Mouse (Mus musculus) neural tube, embryonic 11.5 days (tissue): Measurements from ENCODE around the gene Hlcs. TPM values are rescaled to one million over a fixed set of nuclear protein-coding genes. Genes with fewer than 3 reads are reported as not detected.

Experiments
- ATAC-seq: fragments of 200-750 bp; cut with Nextera tagmentation; 2 replicates; pipeline ENCODE4 v1.8.0; 2017; ENCODE audit warnings: moderate number of reproducible peaks, mild to moderate bottlenecking, moderate TSS enrichment, moderate library complexity; ENCODE audit not compliant: insufficient read depth, low FRiP score, low TSS enrichment
- DNase-seq: peaks from one replicate; pipeline ENCODE4 v3.0.0-alpha.2; 2015; ENCODE audit warnings: low spot score
- H3K27ac ChIP-seq: fragments of 300-500 bp; sonication (generic); 2 replicates; pipeline ENCODE4 v1.5.1; 2014; ENCODE audit warnings: low read depth, mild to moderate bottlenecking, low read length
- H3K27me3 ChIP-seq: fragments of 300-500 bp; sonication (generic); 2 replicates; pipeline ENCODE4 v1.6.1; 2014; ENCODE audit warnings: mild to moderate bottlenecking, low read length, mixed read lengths; ENCODE audit not compliant: control insufficient read depth, insufficient read depth
- H3K36me3 ChIP-seq: fragments of 300-500 bp; sonication (generic); 2 replicates; pipeline ENCODE4 v1.6.1; 2014; ENCODE audit warnings: mild to moderate bottlenecking, low read length, moderate library complexity, mixed read lengths; ENCODE audit not compliant: control insufficient read depth, insufficient read depth
- H3K4me1 ChIP-seq: fragments of 300-500 bp; sonication (generic); 2 replicates; pipeline ENCODE4 v1.6.1; 2014; ENCODE audit warnings: low read length, mixed read lengths; ENCODE audit not compliant: control insufficient read depth, insufficient read depth
- H3K4me2 ChIP-seq: fragments of 300-500 bp; sonication (generic); 2 replicates; pipeline ENCODE4 v1.6.1; 2014; ENCODE audit warnings: low read depth, mild to moderate bottlenecking, moderate library complexity
- H3K4me3 ChIP-seq: fragments of 300-500 bp; sonication (generic); 2 replicates; pipeline ENCODE4 v1.5.1; 2014; ENCODE audit warnings: low read depth, low read length
- H3K9ac ChIP-seq: fragments of 300-500 bp; sonication (generic); 2 replicates; pipeline ENCODE4 v1.6.1; 2014; ENCODE audit warnings: mild to moderate bottlenecking, low read length
- H3K9me3 ChIP-seq: fragments of 300-500 bp; sonication (generic); 2 replicates; pipeline ENCODE4 v1.6.1; 2016; ENCODE audit warnings: low read length; ENCODE audit not compliant: control insufficient read depth
- whole genome bisulfite sequencing: fragments of 180-500 bp; shearing (Covaris S2); extraction: QIAGEN DNeasy Blood & Tissue Kit; methylation state at CpG from one replicate; pipeline ENCODE4 v1.1.7; 2014; 5-methylcytosine and 5-hydroxymethylcytosine counted together
- polyA plus RNA-seq: library from polyadenylated mRNA; unstranded; fragments of >200 nt; fragmentation: Nextera tagmentation; extraction: Ambion mirVana; gene quantifications from 2 replicates; pipeline ENCODE4 v1.2.1, GENCODE M21; 2014

Hlcs gene
- polyA plus RNA-seq, 1 experiment from 2014 or later = 9.4 TPM

GRCm38 (mm10) chr16:94227328-94228018, 85.9 kb downstream of the Hlcs start:
- no peak overlapping the region for H3K9ac ChIP-seq
- 0 out of 2 replicates have a peak, but pooled peaks cover 2% of the 10 kb centered on the region for H3K4me1 ChIP-seq
- DNase-seq = peak; percentile 79
- no peaks in the 10 kb centered on the region for H3K36me3 ChIP-seq
- 12% methylated on average over 18 of the region's 18 CpGs for WGBS
- H3K27ac ChIP-seq = no peak overlapping the region
- peak; percentile 87 for ATAC-seq
- H3K4me3 ChIP-seq = no peak overlapping the region
- H3K4me2 ChIP-seq = no peak overlapping the region
- peaks cover 62% of the 10 kb centered on the region for H3K27me3 ChIP-seq
- H3K9me3 ChIP-seq = no peaks in the 10 kb centered on the region

- ATAC-seq (no peak), DNase-seq (no peak)
- H3K9ac ChIP-seq = no peak overlapping the region
- no peak overlapping the region for H3K27ac ChIP-seq
- WGBS = 88% methylated on average over 8 of the region's 8 CpGs
- H3K9me3 ChIP-seq = no peaks in the 10 kb centered on the region
- H3K36me3 ChIP-seq = no peaks in the 10 kb centered on the region
- peaks cover 39% of the 10 kb centered on the region for H3K27me3 ChIP-seq
- no peak overlapping the region for H3K4me2 ChIP-seq
- H3K4me1 ChIP-seq = 0 out of 2 replicates have a peak, but pooled peaks cover 2% of the 10 kb centered on the region
- no peak overlapping the region for H3K4me3 ChIP-seq
Measured at GRCm38 (mm10) chr16:94223363-94223720, 90.0 kb downstream of the Hlcs start.

- H3K9ac ChIP-seq = no peak overlapping the region
- peaks cover 39% of the 10 kb centered on the region for H3K27me3 ChIP-seq
- DNase-seq (no peak), ATAC-seq (no peak)
- H3K27ac ChIP-seq = no peak overlapping the region
- no peak overlapping the region for H3K4me3 ChIP-seq
- WGBS = 81% methylated on average over 11 of the region's 11 CpGs
- no peaks in the 10 kb centered on the region for H3K9me3 ChIP-seq
- H3K4me1 ChIP-seq = 0 out of 2 replicates have a peak, but pooled peaks cover 2% of the 10 kb centered on the region
- no peak overlapping the region for H3K4me2 ChIP-seq
- H3K36me3 ChIP-seq = no peaks in the 10 kb centered on the region
Measured at GRCm38 (mm10) chr16:94222646-94223362, 90.6 kb downstream of the Hlcs start.

GRCm38 (mm10) chr16:94210689-94211357, 102.5 kb downstream of the Hlcs start:
- DNase-seq = no peak

GRCm38 (mm10) chr16:94209626-94210025, 103.7 kb downstream of the Hlcs start:
- Histone ChIP-seq H3K36me3 (no peaks in the 10 kb centered on the region), H3K27ac (no peak overlapping the region), H3K27me3 (no peaks in the 10 kb centered on the region), H3K9me3 (no peaks in the 10 kb centered on the region), H3K4me2 (no peak overlapping the region), H3K4me3 (no peak overlapping the region), H3K9ac (no peak overlapping the region), H3K4me1 (no peaks in the 10 kb centered on the region)
- DNase-seq = no peak
- WGBS = 78% methylated on average over 3 of the region's 3 CpGs
- no peak for ATAC-seq

More at GRCm38 (mm10) chr16:94210689-94211357, 102.5 kb downstream of the Hlcs start:
- Histone ChIP-seq H3K9ac (no peak overlapping the region), H3K4me3 (no peak overlapping the region), H3K36me3 (no peaks in the 10 kb centered on the region), H3K4me1 (no peaks in the 10 kb centered on the region), H3K9me3 (no peaks in the 10 kb centered on the region), H3K27me3 (no peaks in the 10 kb centered on the region), H3K4me2 (no peak overlapping the region), H3K27ac (no peak overlapping the region)
- ATAC-seq = no peak
- WGBS = 67% methylated on average over 15 of the region's 15 CpGs

- Histone ChIP-seq H3K9ac (no peak overlapping the region), H3K27me3 (no peaks in the 10 kb centered on the region), H3K9me3 (no peaks in the 10 kb centered on the region), H3K27ac (no peak overlapping the region), H3K4me1 (no peaks in the 10 kb centered on the region), H3K4me3 (no peak overlapping the region), H3K4me2 (no peak overlapping the region), H3K36me3 (no peaks in the 10 kb centered on the region)
- DNase-seq (no peak), ATAC-seq (no peak)
- 89% methylated on average over 10 of the region's 10 CpGs for WGBS
Measured at GRCm38 (mm10) chr16:94208826-94209225, 104.5 kb downstream of the Hlcs start.

GRCm38 (mm10) chr16:94208152-94208551, 105.2 kb downstream of the Hlcs start:
- Histone ChIP-seq H3K27me3 (no peaks in the 10 kb centered on the region), H3K4me1 (no peaks in the 10 kb centered on the region), H3K9ac (no peak overlapping the region), H3K4me3 (no peak overlapping the region), H3K9me3 (no peaks in the 10 kb centered on the region), H3K36me3 (no peaks in the 10 kb centered on the region), H3K27ac (no peak overlapping the region), H3K4me2 (no peak overlapping the region)
- 87% methylated on average over 6 of the region's 6 CpGs for WGBS
- ATAC-seq (no peak), DNase-seq (no peak)

GRCm38 (mm10) chr16:94205528-94206484, 107.6 kb downstream of the Hlcs start:
- Histone ChIP-seq H3K36me3 (no peaks in the 10 kb centered on the region), H3K27ac (no peak overlapping the region), H3K4me3 (no peak overlapping the region), H3K27me3 (no peaks in the 10 kb centered on the region), H3K9ac (no peak overlapping the region), H3K9me3 (no peaks in the 10 kb centered on the region), H3K4me1 (no peaks in the 10 kb centered on the region), H3K4me2 (no peak overlapping the region)
- no peak for DNase-seq
- no peak for ATAC-seq
- WGBS = 85% methylated on average over 26 of the region's 26 CpGs
